ENCODE assay signal across 16 mouse cellular contexts in the genomic region with DNA sequence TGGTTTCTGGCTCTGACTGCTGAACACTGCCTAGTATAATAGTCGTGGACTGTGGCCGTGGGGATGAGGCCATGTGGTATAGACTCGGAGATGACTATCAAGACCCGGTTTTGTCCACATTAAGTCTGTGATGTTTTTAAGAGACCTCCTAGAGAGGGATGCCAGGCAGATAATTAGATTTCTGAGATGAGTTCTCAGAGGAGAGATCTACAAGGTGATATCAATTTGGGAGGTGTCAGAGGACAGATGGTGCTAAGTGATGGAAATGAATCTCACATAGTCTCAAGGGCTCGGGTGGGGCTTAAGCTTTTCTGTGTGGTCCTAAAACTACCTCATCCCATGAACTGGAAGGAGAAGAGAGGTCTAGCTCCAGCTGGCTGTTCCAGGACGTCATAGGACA.
"Had no signal": no experiment of that assay in that cellular context is flagged by ENCODE, and none has a peak within 500 bp of the region (broad histone marks: within the 10 kb centered on the region; RNA-seq: fewer than 3 reads in every experiment).

No protein-coding gene starts in this region.

- H3K27ac ChIP-seq: kidney, postnatal 0 days; limb, embryonic 15.5 days; liver, embryonic 12.5 days had no signal

- H3K4me2 ChIP-seq: limb, embryonic 15.5 days; liver, embryonic 12.5 days; lung, embryonic 14.5 days had no signal

- H3K27me3 ChIP-seq: limb, embryonic 15.5 days had no signal

- DNase-seq: kidney, adult 11 months; kidney, adult 9 months; kidney, postnatal 36 days; layer of hippocampus, adult 9-11 months; layer of hippocampus, postnatal 36 days; lung, embryonic 14.5 days; lung, postnatal 10 days; lung, postnatal 4 days; right cerebral cortex, postnatal 4 days; spleen, adult 18-20 months; thymus, adult 18-20 months; thymus, postnatal 14 days had no signal

- H3K36me3 ChIP-seq: limb, embryonic 15.5 days; liver, embryonic 12.5 days had no signal

- H3K4me1 ChIP-seq: liver, embryonic 12.5 days had no signal

- H3K4me3 ChIP-seq: limb, embryonic 15.5 days; liver, embryonic 12.5 days; myocyte had no signal

- H3K9me3 ChIP-seq: limb, embryonic 15.5 days; liver, embryonic 12.5 days had no signal

- ATAC-seq: liver, embryonic 12.5 days had no signal

- H3K9ac ChIP-seq: limb, embryonic 15.5 days; liver, embryonic 12.5 days; lung, embryonic 14.5 days had no signal
